Mouse (Mus musculus): ENCODE data around the gene Tulp4. TPM values are rescaled to one million over a fixed set of nuclear protein-coding genes. Genes with fewer than 3 reads are reported as not detected.

Tulp4 gene
- 100 to 1,000 TPM; 325 to 332 (median 330) TPM for total RNA-seq (2022)

DNA sequence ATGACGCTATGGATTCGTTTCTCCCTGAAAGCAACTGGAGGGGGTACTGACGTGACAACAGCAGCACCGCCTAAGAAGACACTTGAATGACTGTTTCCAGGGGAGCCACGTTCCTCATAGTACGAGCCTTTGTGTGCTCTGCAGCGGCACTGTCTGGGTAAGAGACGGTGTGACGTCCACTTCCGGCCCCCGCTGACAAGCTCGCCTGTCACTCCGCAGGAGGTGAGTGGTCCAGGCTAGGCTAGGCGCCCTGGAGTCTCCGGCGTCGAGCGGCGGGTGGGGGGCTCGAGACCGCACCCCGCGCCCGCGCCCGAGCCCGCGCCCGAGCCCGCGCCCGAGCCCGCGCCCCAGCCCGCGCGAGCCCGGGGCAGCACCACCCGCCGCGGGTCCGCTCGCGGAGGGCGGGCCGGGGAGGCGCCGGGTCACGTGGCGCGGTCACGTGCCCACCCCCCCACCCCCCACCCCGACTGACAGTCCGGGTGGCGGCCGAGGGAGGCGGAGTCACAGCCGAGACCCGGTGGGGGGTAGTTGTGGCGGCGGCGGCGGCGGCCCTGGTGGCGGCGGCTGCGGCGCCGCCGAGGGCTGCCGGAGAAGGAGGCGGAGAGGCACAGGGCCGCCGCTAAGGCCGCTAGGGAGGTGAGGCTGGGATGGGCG is at the start of gene Tulp4:
TSS of gene Tulp4 (plus strand) at position 77 of the 654 bp plus-strand sequence.
- peak; percentile 83 for DNase-seq (ENCODE audit: low spot score in 2 of 2)

DNA sequence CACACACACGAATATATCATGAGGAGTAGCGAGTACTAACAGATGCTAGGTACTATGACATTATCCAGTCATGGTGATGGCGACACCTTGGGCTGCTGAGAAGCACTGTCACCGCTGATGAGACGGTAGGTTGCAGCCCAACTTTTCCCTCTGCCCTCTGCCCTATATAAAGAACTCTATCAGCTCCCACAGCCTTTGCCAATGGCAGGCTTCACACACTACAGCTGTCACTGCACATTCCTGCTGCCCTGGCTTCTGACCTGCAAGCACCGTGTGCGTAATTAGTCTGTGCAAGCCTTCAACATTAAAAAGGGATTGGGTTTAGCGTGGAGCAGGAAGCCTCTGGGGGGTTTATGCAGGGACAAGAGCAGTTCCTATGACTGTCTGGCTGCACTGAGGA is 43.4 kb upstream of the Tulp4 start:
- DNase-seq (ENCODE audit: low spot score in 2 of 2): no peak

DNA sequence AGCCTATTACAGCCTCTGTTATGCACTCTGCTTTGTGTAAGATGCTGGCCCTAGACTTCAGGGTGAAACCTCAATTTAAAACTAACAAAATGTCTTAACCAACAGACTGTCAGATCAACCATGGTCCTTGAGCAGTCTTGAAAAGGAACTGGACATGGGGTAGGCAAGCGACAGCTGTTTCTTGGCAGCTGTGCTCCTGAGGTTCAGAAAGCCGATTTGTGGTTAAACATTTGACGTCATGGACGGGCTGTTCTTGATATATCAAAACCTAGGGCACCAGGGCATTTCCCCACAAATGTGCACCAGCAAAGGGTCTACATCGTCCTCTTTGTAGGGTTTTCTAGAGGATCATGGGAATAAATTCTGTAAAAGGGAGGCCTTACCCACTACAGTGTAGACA is 42.7 kb upstream of the Tulp4 start:
- no peak for DNase-seq (ENCODE audit: low spot score in 2 of 2)

DNA sequence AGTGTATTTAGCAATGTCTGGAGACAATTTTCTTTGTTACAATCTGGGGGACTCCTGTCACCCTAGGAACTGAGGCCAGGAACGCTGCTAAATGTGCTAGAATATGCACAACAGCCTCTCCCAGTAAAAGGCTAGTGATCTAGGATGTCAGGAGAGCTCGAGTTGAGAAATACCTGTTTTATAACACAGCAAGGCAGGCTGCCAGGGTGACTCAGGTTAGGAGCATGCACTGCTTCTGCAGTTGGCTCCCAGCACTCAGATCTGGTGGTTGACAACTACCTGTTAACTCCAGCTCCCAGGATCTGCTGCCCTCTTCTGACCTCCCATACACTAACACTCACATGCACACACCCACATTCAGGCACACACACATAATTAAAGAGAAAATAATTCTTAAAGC is 40.2 kb upstream of the Tulp4 start:
- no peak for DNase-seq (ENCODE audit: low spot score in 2 of 2)

DNA sequence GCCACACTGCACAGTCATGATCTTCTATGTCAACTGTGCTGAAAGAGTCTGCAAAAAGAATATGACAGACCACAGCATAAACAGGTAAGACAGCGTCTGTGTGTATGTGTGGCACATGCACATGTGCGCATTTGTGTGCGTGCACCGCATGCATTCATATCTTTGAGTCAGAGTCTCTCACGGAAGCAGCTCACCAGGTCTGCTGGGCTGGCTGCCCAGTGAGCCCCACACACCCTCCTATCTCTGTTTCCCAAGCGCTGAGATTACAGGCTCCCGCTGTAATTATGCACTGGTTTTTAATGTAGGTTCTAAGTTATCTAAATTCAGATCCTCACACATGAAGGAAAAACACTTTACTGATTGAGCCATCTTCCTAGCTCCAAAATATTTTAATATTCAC is 38.6 kb upstream of the Tulp4 start:
- DNase-seq (ENCODE audit: low spot score in 2 of 2): no peak

DNA sequence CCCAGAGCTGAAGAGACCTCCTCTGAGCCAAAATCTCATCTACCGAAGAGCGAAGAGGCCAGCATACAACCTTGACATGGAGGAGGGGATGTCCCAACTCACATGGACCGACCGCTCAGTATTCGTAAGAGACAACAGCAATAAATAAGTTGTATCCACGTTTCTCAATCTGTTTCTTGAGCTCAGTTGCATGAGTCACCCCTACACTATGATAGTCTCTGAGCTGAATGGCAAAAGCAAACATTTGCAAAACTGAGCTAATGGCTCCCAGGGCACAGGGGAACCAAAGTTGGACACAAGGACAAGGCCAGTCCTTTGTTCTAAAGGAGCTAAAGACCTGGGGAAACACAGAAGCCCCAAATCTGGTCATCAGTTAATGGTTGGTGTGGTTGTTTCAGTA is 36.4 kb upstream of the Tulp4 start:
- DNase-seq (ENCODE audit: low spot score in 2 of 2): no peak

DNA sequence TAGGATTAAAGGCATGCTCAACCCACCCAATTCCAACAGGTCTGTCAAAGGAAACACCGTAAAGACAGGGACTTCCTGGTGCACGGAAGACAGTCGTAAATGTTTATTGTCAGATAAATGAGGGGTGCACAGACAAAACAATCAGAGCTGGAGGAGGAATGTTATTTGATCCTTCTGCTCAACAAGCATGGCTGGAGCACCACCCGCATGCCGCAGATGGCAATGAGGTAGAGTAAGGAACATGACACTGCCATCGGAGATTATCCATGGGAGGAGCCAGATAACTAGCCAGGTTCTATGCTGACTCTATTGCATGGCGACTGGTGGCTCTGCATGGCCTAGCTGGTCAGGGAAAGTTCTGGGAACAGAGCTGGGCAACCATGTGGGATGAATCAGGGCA is 32.8 kb upstream of the Tulp4 start:
- DNase-seq (ENCODE audit: low spot score in 2 of 2): no peak

DNA sequence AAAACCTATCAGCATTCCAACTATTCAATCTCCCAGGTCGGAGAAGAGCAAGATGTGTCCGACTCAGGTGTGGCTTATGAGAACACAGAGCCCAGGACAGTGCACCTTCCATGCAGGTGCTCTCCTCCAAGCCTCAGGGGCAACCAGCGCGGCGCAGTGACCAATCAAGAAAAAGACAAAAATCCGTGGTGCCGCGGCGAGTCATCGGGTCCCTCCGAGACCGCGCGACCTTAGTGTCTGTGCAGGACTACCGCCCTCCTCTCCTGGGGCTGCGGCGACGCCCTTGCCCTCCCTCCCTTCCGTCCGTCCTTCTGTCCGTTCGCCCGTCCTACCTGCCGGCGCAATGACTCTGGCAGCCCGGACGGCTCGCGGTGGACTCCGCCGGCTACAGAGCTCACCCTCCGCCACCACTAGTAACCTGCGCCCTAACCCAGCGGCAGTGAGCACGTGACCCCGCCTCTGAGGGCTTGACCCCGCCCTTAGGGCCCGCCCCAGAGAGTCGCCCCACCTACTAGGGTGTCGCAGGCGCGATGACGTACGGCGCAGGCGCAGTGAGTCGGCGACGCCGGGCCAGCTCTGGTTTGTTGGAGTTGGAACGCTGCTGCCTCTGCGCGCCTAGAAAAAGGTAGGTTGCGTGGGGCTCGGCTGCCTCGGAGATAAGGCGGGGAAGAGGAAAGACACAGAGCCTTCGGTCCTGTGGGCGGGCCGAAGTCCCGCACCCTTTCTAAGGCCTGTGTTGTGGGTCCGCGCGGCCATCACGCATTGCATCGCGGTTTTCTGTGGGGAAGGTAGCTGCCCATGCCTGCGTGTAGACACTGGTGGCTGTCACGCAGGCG is 26.7 kb upstream of the Tulp4 start, which contains the start of the genes Serac1 and Gtf2h5:
TSS of gene Serac1 (minus strand) at position 455 of the 836 bp plus-strand sequence.
TSS of gene Gtf2h5 (plus strand) at position 500 of the 836 bp plus-strand sequence.
- DNase-seq (ENCODE audit: low spot score in 2 of 2): peak; percentile 95 to 98

DNA sequence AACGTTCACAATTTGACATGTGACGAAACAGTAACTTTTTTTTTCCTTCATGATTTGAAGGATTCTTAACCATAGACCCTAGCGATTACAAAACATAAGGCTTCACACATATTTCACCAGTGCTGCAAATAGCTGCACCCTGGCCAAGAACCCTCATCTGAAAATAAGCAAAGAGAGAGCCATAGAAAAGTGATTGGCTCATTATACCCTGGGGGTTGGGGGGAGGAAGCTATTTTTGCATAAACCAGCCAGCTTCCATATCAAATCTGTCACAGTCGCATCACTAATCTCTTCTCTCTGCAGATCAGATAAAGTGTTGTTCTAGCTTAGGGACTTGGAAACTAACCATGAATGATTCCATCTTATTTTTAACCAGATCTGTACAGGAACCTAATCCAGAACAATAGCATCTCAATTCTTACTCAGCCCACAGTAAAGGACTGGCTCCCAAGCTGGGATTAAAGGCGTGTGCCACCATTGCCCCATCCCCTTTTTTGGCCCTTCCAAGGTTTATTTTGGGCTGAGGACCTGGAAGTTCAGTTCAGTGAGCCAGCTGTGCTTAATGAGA is 22.8 kb upstream of the Tulp4 start:
- peak in 1 of 2 experiments; percentile 32 for DNase-seq (ENCODE audit: low spot score in 2 of 2)

DNA sequence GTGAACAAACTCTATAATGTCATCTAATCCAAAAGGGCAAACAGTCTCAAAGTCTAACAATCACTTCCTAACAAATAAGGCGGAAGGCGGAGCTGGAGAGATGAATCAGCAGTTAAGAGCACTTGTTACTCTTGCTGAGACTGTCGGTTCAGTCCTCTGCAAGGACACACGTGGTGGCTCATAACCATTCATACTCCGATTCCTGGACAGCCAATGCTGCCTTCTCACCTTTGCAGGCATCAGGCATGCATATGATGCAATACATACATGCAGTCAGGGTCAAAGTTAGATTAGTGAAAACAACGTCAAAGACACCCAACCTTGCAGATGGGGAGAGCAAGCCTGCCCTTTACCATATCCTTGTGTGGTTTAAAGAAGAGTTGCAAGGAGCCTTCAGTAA is 14.6 kb upstream of the Tulp4 start:
- no peak for DNase-seq (ENCODE audit: low spot score in 2 of 2)

DNA sequence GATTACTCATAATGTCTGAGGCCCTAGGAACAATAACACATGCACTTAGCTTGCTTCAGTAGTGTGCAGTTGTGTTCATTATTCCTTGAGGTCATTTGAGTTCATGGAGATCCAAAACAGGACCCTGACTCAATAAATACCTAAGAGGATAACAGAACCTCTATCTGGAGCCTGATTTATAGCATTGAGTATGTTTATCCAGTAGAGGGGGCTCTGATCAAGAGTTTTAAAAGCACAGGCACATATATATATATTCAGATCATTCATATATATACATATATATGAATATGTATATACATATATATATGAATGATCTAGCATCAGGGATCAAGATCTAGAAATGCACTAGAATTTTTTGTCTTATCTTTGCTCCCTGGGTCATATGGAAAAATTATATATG is 10.7 kb upstream of the Tulp4 start:
- DNase-seq (ENCODE audit: low spot score in 2 of 2): no peak

DNA sequence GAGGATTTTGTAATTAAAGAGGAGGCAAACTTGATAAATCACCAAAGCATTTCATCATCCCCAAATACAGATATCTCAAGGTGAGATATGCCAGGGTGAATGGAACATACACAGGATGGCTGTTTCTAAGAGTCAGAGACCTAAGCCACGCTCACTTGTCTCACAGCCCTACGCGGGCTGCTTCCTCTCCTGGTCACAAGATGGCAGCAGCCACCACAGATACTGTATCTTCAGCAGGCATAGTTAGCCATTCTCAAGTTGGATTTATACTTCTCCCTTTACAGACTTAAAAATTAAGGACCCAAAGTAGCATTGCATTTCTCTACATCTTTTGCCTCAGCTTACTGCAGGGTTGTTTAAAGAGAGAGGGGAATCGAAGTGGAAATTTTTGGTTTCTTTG is 8.4 kb upstream of the Tulp4 start:
- DNase-seq (ENCODE audit: low spot score in 2 of 2): peak; percentile 36 to 54

DNA sequence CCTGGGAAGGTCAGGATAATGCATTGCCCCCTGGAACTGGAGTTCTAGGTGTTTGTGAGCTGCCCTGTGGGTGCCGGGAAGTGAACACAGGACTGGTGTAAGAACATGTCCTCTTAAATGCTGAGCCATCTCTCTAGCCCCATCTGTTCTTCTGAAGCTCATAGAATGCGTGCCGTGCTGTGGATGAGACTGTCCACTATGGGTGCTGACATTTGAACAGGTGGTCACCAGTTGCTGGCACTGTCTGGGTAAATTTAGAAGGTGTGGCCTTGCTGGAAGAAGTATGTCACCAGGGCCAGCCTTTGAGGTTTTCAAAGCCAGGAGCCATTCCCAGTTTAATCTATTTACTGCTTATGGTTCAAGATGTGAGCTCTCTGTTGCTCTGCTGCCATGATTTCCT is 4.0 kb upstream of the Tulp4 start:
- no peak for DNase-seq (ENCODE audit: low spot score in 2 of 2)

DNA sequence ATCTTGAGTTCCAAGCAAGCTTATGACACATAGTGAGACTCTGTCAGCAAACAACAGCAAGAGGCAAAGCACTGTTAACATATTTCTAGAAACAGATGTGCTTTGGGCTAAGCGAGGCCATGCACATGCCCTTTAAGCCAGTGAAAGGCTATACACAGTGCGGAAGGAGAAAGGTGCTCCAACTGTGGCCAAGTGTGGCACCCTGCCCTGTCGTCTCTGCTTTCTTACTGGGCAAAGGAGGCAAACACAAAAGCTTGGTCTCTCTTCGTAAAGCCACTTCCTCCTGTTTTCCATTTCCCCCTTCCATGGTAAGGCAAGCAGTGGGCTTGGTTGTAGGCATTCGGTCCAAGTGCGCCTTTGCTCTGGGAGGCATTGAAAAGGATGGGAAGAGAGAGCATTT is 2.7 kb upstream of the Tulp4 start:
- DNase-seq (ENCODE audit: low spot score in 2 of 2): no peak

DNA sequence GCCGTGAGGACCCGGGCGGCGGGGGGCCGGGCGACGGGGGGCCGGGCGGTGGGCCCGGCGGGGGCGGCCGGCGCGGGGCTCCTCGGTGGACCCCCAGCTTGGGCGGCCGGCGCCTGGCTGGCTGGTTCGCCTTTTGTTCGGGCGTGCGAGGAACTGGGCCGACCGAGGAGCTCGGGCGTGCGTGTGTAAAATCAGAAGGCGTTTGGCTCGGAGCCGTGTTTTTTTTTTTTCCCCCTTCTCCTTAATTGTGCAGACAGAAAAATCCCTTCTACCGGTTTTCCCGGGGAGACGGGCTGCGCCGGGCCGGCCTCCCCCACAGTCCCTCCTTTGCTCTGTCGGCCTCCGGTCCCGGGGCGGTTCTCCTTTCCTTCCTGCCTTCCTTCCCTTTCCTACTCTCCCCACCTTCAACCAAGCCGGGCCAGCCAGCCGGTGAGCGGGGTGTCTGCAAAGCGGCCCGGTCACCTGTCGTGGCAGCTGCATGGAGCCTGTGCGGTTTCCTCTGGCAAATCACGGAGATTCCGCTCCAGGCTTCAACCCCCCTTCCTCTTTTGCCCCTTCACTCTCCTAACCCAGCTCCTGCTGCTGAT is 871 bp downstream of the Tulp4 start:
- peak; percentile 36 to 38 for DNase-seq (ENCODE audit: low spot score in 2 of 2)

DNA sequence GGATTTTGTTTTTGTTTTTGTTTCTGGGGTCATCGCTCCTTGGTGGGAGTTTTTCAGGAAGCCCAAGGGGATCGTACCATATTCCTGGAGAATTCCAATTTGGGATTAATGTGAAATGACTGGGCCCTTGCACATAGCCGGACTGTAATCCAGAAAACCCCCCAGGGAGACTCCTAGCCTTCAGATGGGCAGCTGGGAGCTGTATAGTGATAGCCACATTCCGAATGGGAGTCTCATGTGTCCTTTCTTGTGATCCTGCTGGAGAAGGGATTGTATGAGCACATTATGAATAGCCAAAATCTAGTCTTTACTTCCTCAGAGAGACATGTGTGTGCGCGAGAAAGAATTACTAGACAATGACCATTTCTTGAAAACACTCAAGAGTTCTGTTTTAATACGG is 1.9 kb downstream of the Tulp4 start:
- DNase-seq (ENCODE audit: low spot score in 2 of 2): no peak

DNA sequence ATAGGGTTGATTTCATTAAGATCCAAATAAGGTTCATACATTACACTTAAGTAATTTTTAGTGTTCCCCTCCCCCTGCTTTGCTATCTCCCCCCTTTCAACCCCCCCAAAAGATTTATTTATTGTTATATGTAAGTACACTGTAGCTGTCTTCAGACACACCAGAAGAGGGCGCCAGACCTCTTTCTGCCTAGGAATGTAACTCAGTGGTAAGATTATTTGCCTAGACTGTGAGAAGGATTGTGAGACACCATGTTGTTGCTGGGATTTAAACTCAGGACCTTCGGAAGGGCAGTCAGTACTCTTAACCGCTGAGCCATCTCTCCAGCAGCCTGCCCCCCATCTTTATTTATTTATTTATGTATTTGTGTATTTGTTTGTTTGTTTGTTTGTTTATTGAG is 4.7 kb downstream of the Tulp4 start:
- DNase-seq (ENCODE audit: low spot score in 2 of 2): no peak

DNA sequence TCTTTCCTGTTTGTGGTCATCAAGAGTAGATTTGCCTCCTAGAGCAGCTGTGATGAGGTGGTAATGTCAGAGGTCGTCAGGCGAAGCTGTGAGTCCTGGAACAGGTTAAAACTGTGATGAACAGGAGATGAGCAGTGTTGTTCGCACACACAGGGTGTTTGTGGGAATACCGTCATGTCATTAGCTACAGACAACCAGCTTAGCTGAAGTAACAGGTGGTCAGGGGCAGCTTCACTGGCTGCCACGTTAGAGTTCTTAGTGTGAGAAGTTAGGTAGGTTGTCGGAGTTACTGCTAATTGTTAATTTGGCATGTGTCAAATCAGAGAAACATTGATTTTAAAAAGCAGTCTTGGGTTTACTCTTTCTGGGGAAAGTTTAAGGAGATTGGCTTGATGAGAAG is 7.4 kb downstream of the Tulp4 start:
- DNase-seq (ENCODE audit: low spot score in 2 of 2): no peak

DNA sequence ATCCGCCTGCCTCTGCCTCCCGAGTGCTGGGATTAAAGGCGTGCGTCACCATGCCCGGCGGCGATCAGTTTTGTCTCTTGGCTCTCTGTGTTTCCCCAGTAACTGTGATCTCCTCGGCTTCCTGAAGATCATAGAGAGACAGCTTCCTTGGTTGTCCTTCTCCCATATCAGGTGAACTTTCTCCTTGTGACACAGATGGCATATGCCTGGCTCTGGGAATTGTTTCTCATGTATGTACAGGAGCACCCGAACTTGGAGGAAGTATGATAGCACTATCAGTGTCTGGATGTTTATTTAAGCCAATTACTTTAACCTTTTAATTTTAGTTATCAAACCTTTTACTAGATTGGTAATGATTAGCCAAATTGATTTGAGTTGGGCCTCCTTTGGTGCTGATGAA is 8.8 kb downstream of the Tulp4 start:
- no peak for DNase-seq (ENCODE audit: low spot score in 2 of 2)

DNA sequence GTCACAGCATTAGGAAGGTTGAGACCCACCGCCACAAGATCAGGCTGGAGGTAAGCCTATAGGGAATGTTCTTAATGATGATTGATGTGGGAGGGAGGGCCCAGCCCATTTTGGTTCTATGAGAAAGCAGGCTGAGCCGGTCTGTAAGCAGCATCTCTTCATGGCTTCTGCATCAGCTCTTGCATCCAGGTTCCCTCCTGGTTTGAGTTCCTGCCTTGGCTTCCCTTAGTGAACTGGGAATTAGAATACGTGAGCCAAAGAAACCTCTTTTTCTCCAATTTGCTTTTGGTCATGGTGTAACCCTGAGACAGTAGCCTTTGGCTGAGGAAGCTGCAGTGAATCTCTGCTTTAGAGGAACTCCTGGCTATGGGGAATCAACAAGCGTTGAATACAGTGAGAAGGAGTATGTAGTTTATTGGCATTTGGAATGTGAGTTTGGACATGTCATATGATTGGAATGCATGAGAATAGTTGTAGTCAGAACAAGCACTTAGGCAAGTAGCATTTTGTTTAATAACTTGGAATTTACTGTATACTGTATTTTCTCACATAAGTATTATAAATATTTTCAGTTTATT is 11.0 kb downstream of the Tulp4 start:
- DNase-seq (ENCODE audit: low spot score in 2 of 2): no peak

DNA sequence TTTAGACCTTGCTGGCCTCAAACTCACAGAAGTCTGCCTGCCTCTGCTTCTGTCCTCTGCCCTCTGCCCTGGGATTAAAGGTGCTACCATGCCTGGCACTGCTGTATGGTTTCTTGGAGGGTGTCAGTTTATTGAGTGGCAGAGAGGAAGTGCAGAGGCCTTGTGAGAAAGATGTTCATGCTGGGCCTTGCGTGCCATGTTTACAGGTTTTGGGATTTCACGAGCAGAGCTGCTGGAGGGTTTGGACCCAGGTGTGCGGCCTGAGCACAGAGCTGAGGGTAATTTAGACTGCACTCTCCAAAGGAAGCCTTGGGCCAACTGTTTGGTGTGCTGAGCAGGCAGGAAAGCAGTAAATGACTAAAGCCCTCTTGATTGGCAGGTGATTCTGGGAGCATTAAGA is 11.7 kb downstream of the Tulp4 start:
- no peak for DNase-seq (ENCODE audit: low spot score in 2 of 2)

DNA sequence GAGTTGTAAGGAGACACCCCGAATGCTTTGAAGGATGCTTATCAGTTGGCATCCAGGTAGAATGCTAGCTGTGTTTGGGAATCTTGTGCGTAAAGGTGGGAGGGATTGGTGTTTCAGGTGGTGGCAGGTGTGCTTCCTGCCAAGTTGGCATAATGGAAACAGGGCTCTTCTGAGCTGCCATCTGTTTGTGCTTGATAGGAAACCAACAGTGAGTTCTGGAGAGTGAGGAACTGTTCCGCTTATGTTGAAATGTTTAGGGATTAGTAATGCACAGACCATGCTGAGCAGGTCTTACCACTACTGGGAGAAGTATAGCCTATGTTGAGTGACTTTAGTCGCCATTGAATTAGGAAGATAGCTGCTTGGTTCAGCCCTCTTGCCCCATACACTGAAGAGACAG is 12.6 kb downstream of the Tulp4 start:
- DNase-seq (ENCODE audit: low spot score in 2 of 2): no peak

Measured in layer of hippocampus, adult 8-10 months (tissue).